Mouse (Mus musculus) kidney, adult 11 months (tissue): ENCODE data around the gene Lemd2.

ENCODE experiments used
- DNase-seq: peaks from one replicate; pipeline ENCODE4 v3.0.0; 2022

Gene Lemd2

GRCm38 (mm10) chr17:27226701-27227100, 22.4 kb upstream of the Lemd2 start:
- DNase-seq: no peak

GRCm38 (mm10) chr17:27225801-27226200, 21.5 kb upstream of the Lemd2 start:
- no peak for DNase-seq

GRCm38 (mm10) chr17:27223821-27224220, 19.6 kb upstream of the Lemd2 start:
- no peak for DNase-seq

GRCm38 (mm10) chr17:27221562-27221961, 17.3 kb upstream of the Lemd2 start:
- DNase-seq: no peak

GRCm38 (mm10) chr17:27218916-27219315, 14.6 kb upstream of the Lemd2 start:
- no peak for DNase-seq

- DNase-seq: no peak
These were observed 14.1 kb upstream of the Lemd2 start for GRCm38 (mm10) chr17:27218364-27218763.

GRCm38 (mm10) chr17:27212768-27213525, 8.7 kb upstream of the Lemd2 start:
- peak; percentile 97 for DNase-seq

GRCm38 (mm10) chr17:27212006-27212405, 7.7 kb upstream of the Lemd2 start:
- peak; percentile 74 for DNase-seq

GRCm38 (mm10) chr17:27207113-27207707, 2.9 kb upstream of the Lemd2 start:
- peak; percentile 60 for DNase-seq

- DNase-seq: peak; percentile 17
These were observed 753 bp downstream of the Lemd2 start for GRCm38 (mm10) chr17:27203358-27204074.

GRCm38 (mm10) chr17:27202919-27203357, 1.3 kb downstream of the Lemd2 start:
- DNase-seq: no peak

- no peak for DNase-seq
These were observed 2.3 kb downstream of the Lemd2 start for GRCm38 (mm10) chr17:27201981-27202380.

GRCm38 (mm10) chr17:27200801-27201200, 3.5 kb downstream of the Lemd2 start:
- peak; percentile 43 for DNase-seq

GRCm38 (mm10) chr17:27199864-27200263, 4.4 kb downstream of the Lemd2 start:
- no peak for DNase-seq

- no peak for DNase-seq
These were observed 5.1 kb downstream of the Lemd2 start for GRCm38 (mm10) chr17:27199205-27199604.

GRCm38 (mm10) chr17:27196206-27196605, 8.1 kb downstream of the Lemd2 start:
- no peak for DNase-seq

GRCm38 (mm10) chr17:27194258-27195185, 9.7 kb downstream of the Lemd2 start:
- DNase-seq: no peak

- no peak for DNase-seq
These were observed 12.5 kb downstream of the Lemd2 start for GRCm38 (mm10) chr17:27191804-27192203.

- DNase-seq: no peak
These were observed 13.1 kb downstream of the Lemd2 start for GRCm38 (mm10) chr17:27191189-27191588.

GRCm38 (mm10) chr17:27189640-27190216, 14.5 kb downstream of the Lemd2 start:
- peak; percentile 67 for DNase-seq

GRCm38 (mm10) chr17:27188883-27189282, 15.4 kb downstream of the Lemd2 start:
- DNase-seq: no peak

- no peak for DNase-seq
These were observed 17.2 kb downstream of the Lemd2 start for GRCm38 (mm10) chr17:27187059-27187458.
